Mouse (Mus musculus): ENCODE data around the gene Stambpl1. TPM values are rescaled to one million over a fixed set of nuclear protein-coding genes. Genes with fewer than 3 reads are reported as not detected.

The Stambpl1 gene
- polyA plus RNA-seq, 1 experiment = 2.8 TPM

DNA sequence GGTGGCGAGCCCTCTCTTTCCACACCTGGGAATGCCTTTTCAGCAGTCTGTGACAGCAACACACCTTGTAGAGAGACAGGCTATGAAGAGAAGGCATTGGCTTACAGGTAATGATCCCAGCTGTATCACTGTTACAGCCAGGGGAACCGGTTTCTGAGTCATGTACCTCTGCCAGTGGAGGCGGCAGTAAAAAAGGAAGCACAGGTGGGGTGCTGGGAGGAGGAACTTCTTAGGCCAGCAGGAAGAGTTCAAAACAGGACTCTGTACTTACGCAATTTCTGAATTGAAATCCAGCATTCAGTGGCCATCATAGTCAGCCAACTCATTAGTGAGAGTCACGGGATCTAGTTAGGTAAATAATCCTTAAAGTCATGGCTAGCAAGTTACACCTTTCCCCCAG, 26.1 kb upstream of the Stambpl1 start, which contains the start of gene Ankrd22:
Gene Ankrd22 (minus strand): TSS at position 163 of the 400 bp plus-strand sequence.
- H3K27ac ChIP-seq (ENCODE audit: insufficient read depth, low read length) = no peak within 1 kb of the TSS
- no peak within 1 kb of the TSS for H3K9ac ChIP-seq (ENCODE audit: low read depth, poor library complexity, severe bottlenecking)
- no peaks in the 10 kb centered on the region for H3K36me3 ChIP-seq (ENCODE audit: control insufficient read depth, insufficient read depth, low read length, poor library complexity, severe bottlenecking)
- no peaks in the 10 kb centered on the region for H3K27me3 ChIP-seq (ENCODE audit: control insufficient read depth, insufficient read depth, low read length, poor library complexity, severe bottlenecking)
- no peaks in the 10 kb centered on the region for H3K4me1 ChIP-seq (ENCODE audit: control insufficient read depth, insufficient read depth, low read length)
- no peaks in the 10 kb centered on the region for H3K9me3 ChIP-seq (replicated peaks; ENCODE audit: control insufficient read depth, insufficient read depth, low read length, poor library complexity, severe bottlenecking)
- TF ChIP-seq CTCF (IDR thresholded peaks at IDR 0.05; ENCODE audit: low read depth, low read length) (no peak), EP300 (IDR thresholded peaks at IDR 0.05; ENCODE audit: insufficient read depth, low read depth, low read length) (no peak), POLR2A (IDR thresholded peaks at IDR 0.05; ENCODE audit: insufficient read depth, low read length) (no peak)
- no peak within 1 kb of the TSS for H3K4me3 ChIP-seq (ENCODE audit: low read depth, low read length)

DNA sequence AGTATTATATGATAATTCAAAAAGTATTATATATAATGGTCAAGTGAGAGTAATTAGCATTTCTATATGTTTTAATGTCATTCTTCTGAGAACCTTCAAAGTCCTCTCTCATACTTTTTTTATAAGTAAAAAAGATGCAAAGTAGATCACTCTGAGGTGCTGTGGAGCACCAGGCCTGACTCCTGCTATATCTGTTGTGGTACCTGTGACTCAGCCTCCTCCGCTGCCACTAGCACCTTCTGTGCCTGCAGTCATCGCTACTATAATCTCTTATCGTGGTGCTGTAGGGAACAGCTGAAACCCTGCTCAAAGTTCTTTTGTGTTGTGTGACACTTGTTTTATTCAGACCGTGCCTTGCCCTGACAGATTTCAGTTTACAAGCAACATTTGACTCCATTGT, 25.6 kb upstream of the Stambpl1 start:
- H3K36me3 ChIP-seq (ENCODE audit: control insufficient read depth, insufficient read depth, low read length, poor library complexity, severe bottlenecking) = no peaks in the 10 kb centered on the region
- no peak overlapping the region for H3K4me3 ChIP-seq (ENCODE audit: low read depth, low read length)
- no peak for TF ChIP-seq CTCF (IDR thresholded peaks at IDR 0.05; ENCODE audit: low read depth, low read length)
- no peak for TF ChIP-seq POLR2A (IDR thresholded peaks at IDR 0.05; ENCODE audit: insufficient read depth, low read length)
- TF ChIP-seq EP300 (IDR thresholded peaks at IDR 0.05; ENCODE audit: insufficient read depth, low read depth, low read length) = no peak
- H3K9me3 ChIP-seq (replicated peaks; ENCODE audit: control insufficient read depth, insufficient read depth, low read length, poor library complexity, severe bottlenecking) = no peaks in the 10 kb centered on the region
- no peak overlapping the region for H3K9ac ChIP-seq (ENCODE audit: low read depth, poor library complexity, severe bottlenecking)
- H3K27ac ChIP-seq (ENCODE audit: insufficient read depth, low read length) = no peak overlapping the region
- H3K4me1 ChIP-seq (ENCODE audit: control insufficient read depth, insufficient read depth, low read length) = no peaks in the 10 kb centered on the region
- no peaks in the 10 kb centered on the region for H3K27me3 ChIP-seq (ENCODE audit: control insufficient read depth, insufficient read depth, low read length, poor library complexity, severe bottlenecking)

DNA sequence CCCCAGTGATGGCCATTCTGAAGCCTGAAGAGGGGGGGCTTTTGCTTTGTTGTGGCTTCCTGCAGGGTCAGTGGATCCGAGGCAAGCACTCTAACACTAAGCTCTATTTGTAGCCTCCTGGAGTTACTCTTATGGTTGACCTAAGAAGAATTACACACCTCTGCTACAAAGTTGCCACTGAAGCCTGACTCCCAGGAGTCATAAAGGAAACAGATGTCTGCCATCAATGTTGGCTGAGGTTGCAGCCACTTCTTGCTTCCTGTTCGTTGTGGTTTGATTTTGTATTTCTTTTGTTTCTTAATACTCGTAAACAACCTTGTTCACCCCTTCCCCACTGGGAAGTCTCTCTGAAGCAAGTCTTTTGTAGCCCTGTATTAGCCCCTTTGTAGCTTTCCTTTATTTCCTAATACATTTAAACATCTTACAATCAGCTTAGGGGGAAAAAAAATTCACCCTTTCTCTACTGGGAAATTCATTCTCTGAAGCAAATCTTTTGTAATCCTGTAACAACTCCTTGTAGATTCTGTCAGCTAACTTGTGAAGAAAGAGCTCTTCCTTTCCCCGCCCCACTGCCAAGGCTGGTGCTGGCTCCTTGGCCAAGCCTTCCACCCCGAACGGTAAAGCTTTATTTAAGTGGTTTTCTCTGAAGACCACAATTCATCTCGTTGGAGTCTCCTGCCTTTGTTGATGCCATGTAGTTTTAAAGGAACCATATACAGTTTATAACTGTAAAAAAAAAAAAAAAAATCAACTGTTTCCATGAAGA, 23.9 kb upstream of the Stambpl1 start:
- no peaks in the 10 kb centered on the region for H3K9me3 ChIP-seq (replicated peaks; ENCODE audit: control insufficient read depth, insufficient read depth, low read length, poor library complexity, severe bottlenecking)
- no peaks in the 10 kb centered on the region for H3K4me1 ChIP-seq (ENCODE audit: control insufficient read depth, insufficient read depth, low read length)
- no peak for TF ChIP-seq EP300 (IDR thresholded peaks at IDR 0.05; ENCODE audit: insufficient read depth, low read depth, low read length)
- TF ChIP-seq CTCF (IDR thresholded peaks at IDR 0.05; ENCODE audit: low read depth, low read length) = no peak
- no peak for TF ChIP-seq POLR2A (IDR thresholded peaks at IDR 0.05; ENCODE audit: insufficient read depth, low read length)
- no peaks in the 10 kb centered on the region for H3K36me3 ChIP-seq (ENCODE audit: control insufficient read depth, insufficient read depth, low read length, poor library complexity, severe bottlenecking)
- H3K27me3 ChIP-seq (ENCODE audit: control insufficient read depth, insufficient read depth, low read length, poor library complexity, severe bottlenecking) = no peaks in the 10 kb centered on the region
- no peak overlapping the region for H3K27ac ChIP-seq (ENCODE audit: insufficient read depth, low read length)
- no peak overlapping the region for H3K4me3 ChIP-seq (ENCODE audit: low read depth, low read length)
- no peak overlapping the region for H3K9ac ChIP-seq (ENCODE audit: low read depth, poor library complexity, severe bottlenecking)

DNA sequence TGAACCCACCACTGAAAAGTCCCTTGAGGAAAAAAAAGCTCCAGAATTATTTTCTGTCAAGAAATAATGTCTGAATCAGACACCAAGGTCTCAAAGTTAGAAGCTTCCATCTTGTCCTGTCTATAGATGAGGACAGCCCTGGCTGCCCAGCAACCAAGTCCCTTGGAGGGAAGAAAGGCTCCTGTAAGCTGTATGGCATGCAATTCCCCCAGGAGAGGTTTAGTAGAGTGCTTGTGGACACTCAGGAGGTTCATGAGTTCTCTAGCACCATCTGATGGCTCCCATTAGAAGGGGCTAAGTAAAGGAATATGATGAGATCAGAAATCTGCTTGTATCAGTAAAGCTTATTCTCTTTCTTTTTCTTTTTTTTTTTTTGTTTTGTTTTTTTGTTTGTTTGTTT, 22.9 kb upstream of the Stambpl1 start:
- TF ChIP-seq POLR2A (IDR thresholded peaks at IDR 0.05; ENCODE audit: insufficient read depth, low read length) (no peak), CTCF (IDR thresholded peaks at IDR 0.05; ENCODE audit: low read depth, low read length) (no peak), EP300 (IDR thresholded peaks at IDR 0.05; ENCODE audit: insufficient read depth, low read depth, low read length) (no peak)
- Histone ChIP-seq H3K4me3 (ENCODE audit: low read depth, low read length) (no peak overlapping the region), H3K36me3 (ENCODE audit: control insufficient read depth, insufficient read depth, low read length, poor library complexity, severe bottlenecking) (no peaks in the 10 kb centered on the region), H3K27ac (ENCODE audit: insufficient read depth, low read length) (no peak overlapping the region), H3K4me1 (ENCODE audit: control insufficient read depth, insufficient read depth, low read length) (no peaks in the 10 kb centered on the region), H3K27me3 (ENCODE audit: control insufficient read depth, insufficient read depth, low read length, poor library complexity, severe bottlenecking) (no peaks in the 10 kb centered on the region), H3K9me3 (replicated peaks; ENCODE audit: control insufficient read depth, insufficient read depth, low read length, poor library complexity, severe bottlenecking) (no peaks in the 10 kb centered on the region), H3K9ac (ENCODE audit: low read depth, poor library complexity, severe bottlenecking) (no peak overlapping the region)

DNA sequence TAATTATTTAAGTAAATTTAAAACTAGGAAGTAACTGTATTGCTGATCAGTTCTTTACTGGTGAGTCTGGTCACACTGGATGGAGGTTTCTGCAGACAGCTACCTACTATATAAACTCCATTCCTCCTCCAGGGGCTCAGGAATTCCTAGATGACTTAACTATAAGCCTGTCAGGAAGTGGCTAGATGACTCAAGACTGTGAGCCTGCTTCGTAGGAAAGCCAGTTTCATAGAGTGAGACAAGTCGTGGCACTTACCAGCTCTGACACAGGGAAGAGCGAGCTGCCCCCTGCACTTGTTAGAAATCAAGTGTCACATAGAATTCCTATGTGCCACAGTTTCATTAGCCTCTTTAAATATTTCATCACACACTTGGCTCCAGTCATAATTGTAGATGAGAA, 20.9 kb upstream of the Stambpl1 start:
- Histone ChIP-seq H3K9me3 (replicated peaks; ENCODE audit: control insufficient read depth, insufficient read depth, low read length, poor library complexity, severe bottlenecking) (no peaks in the 10 kb centered on the region), H3K9ac (ENCODE audit: low read depth, poor library complexity, severe bottlenecking) (no peak overlapping the region), H3K27ac (ENCODE audit: insufficient read depth, low read length) (no peak overlapping the region), H3K4me3 (ENCODE audit: low read depth, low read length) (no peak overlapping the region), H3K27me3 (ENCODE audit: control insufficient read depth, insufficient read depth, low read length, poor library complexity, severe bottlenecking) (no peaks in the 10 kb centered on the region), H3K4me1 (ENCODE audit: control insufficient read depth, insufficient read depth, low read length) (no peaks in the 10 kb centered on the region), H3K36me3 (ENCODE audit: control insufficient read depth, insufficient read depth, low read length, poor library complexity, severe bottlenecking) (no peaks in the 10 kb centered on the region)
- TF ChIP-seq CTCF (IDR thresholded peaks at IDR 0.05; ENCODE audit: low read depth, low read length) (no peak), POLR2A (IDR thresholded peaks at IDR 0.05; ENCODE audit: insufficient read depth, low read length) (no peak), EP300 (IDR thresholded peaks at IDR 0.05; ENCODE audit: insufficient read depth, low read depth, low read length) (no peak)

DNA sequence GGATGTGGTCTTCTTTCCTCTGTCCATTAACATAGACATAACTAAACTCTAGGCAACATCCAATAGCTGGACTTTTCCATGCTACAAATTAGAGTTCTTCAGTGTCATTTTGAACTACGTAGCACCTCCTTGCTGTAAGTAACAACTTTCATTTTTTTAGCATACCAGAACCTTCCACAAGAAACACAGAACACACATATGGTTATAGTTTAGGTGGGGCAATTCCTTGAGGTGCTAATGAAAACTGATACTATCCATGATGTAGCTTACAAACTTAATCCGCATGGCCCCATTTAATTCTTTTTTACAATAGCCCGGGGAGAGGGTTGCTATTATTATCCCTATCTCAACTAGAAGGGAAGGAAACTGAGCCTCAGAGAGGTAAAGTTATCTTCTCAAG, 18.0 kb upstream of the Stambpl1 start:
- no peaks in the 10 kb centered on the region for H3K27me3 ChIP-seq (ENCODE audit: control insufficient read depth, insufficient read depth, low read length, poor library complexity, severe bottlenecking)

More for the DNA sequence above, 18.0 kb upstream of the Stambpl1 start:
- no peaks in the 10 kb centered on the region for H3K4me1 ChIP-seq (ENCODE audit: control insufficient read depth, insufficient read depth, low read length)
- H3K4me3 ChIP-seq (ENCODE audit: low read depth, low read length) = no peak overlapping the region
- H3K27ac ChIP-seq (ENCODE audit: insufficient read depth, low read length) = no peak overlapping the region
- no peaks in the 10 kb centered on the region for H3K9me3 ChIP-seq (replicated peaks; ENCODE audit: control insufficient read depth, insufficient read depth, low read length, poor library complexity, severe bottlenecking)
- no peaks in the 10 kb centered on the region for H3K36me3 ChIP-seq (ENCODE audit: control insufficient read depth, insufficient read depth, low read length, poor library complexity, severe bottlenecking)
- TF ChIP-seq POLR2A (IDR thresholded peaks at IDR 0.05; ENCODE audit: insufficient read depth, low read length) (no peak), EP300 (IDR thresholded peaks at IDR 0.05; ENCODE audit: insufficient read depth, low read depth, low read length) (no peak), CTCF (IDR thresholded peaks at IDR 0.05; ENCODE audit: low read depth, low read length) (no peak)
- H3K9ac ChIP-seq (ENCODE audit: low read depth, poor library complexity, severe bottlenecking) = no peak overlapping the region
